Comparison of ENCODE assay signal across 15 mouse cellular contexts in the genomic region with DNA sequence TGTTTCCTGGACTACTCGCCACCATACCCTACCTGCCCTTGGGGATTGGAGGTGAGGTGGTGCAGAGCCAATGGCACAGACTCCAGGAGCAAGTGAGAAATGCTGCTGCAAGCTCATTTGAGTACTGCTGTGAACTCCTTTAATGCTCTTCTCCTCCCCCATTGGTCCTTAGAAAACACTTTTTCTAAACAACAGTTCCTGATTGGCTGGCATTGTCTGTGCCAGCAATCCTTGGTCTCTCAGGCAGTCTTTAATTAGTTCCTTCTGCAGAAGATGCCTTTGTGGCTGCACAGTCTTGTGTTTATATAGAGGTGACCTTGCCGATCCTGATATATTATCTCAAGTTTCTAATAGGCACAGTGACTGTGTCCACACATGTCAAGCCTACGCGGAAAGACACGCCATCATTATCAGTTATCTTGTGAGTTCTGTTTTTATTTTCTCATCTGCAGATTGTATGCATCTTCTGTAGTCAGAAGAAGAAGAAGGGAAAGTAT.
"Had no signal": no experiment of that assay in that cellular context is flagged by ENCODE, and none has a peak within 500 bp of the region (broad histone marks: within the 10 kb centered on the region; RNA-seq: fewer than 3 reads in every experiment).

No protein-coding gene starts in this region.

- H3K27ac ChIP-seq: kidney, postnatal 0 days; left cerebral cortex, adult 2 months; liver, embryonic 13.5 days; stomach, embryonic 15.5 days had no signal

- H3K4me1 ChIP-seq: liver, embryonic 13.5 days; stomach, embryonic 15.5 days had no signal

- H3K9ac ChIP-seq: liver, embryonic 13.5 days; stomach, embryonic 15.5 days had no signal

- H3K4me3 ChIP-seq: left cerebral cortex, adult 2 months; liver, embryonic 13.5 days; stomach, embryonic 15.5 days had no signal

- H3K9me3 ChIP-seq: liver, embryonic 13.5 days; stomach, embryonic 15.5 days had no signal

- H3K4me2 ChIP-seq: liver, embryonic 13.5 days; midbrain, embryonic 11.5 days; stomach, embryonic 15.5 days had no signal

- H3K36me3 ChIP-seq: liver, embryonic 13.5 days; stomach, embryonic 15.5 days had no signal

- DNase-seq: kidney, postnatal 25 days; layer of hippocampus, postnatal 36 days; liver, embryonic 13.5 days; lung, adult 2 months; lung, postnatal 14 days; lung, postnatal 4 days; midbrain, embryonic 14.5 days; retina, postnatal 1 day; right cerebral cortex, postnatal 25 days; spleen, adult 18-20 months; thymus, postnatal 25 days had no signal

- H3K27me3 ChIP-seq: liver, embryonic 13.5 days; stomach, embryonic 15.5 days had no signal
